Comparison of ENCODE assay signal across 8 mouse cellular contexts in genomic region chr4:107889731-107890432, GRCm38 (mm10). TPM values are rescaled to one million over a fixed set of nuclear protein-coding genes. Genes with fewer than 3 reads are reported as not detected.
DNase-seq lines count a peak whose midpoint lies in the region; ATAC-seq and TF ChIP-seq lines count a peak whose summit lies in the region.

Gene 0610037L13Rik (plus strand): TSS chr4:107889813.

- ATAC-seq in cerebellum, adult (ENCODE audit: insufficient number of reproducible peaks, low FRiP score, low TSS enrichment) = peak; percentile 94
- ATAC-seq in forebrain, embryonic 13.5 days = peak; percentile 96
- ATAC-seq in liver, postnatal 0 days = peak; percentile 96
- ATAC-seq in neural tube, embryonic 14.5 days (ENCODE audit: low read depth) = peak; percentile 94

- under 1% methylated on average over 46 of the region's 48 CpGs for whole genome bisulfite sequencing in forebrain, embryonic 13.5 days
- WGBS in large intestine, adult 2 months = under 1% methylated on average over 48 of the region's 48 CpGs
- under 1% methylated on average over 41 of the region's 48 CpGs for WGBS in liver, postnatal 0 days (ENCODE audit: insufficient replicate concordance)
- under 1% methylated on average over 48 of the region's 48 CpGs for WGBS in neural tube, embryonic 14.5 days

- H3K4me1 ChIP-seq in ES-Bruce4 (ENCODE audit: control insufficient read depth, insufficient read depth, low read length) = peaks cover 2% of the 10 kb centered on the region
- peaks cover 15% of the 10 kb centered on the region for H3K4me1 ChIP-seq in forebrain, embryonic 13.5 days
- H3K4me1 ChIP-seq in liver, postnatal 0 days (ENCODE audit: insufficient read depth) = peaks cover 12% of the 10 kb centered on the region
- no peaks in the 10 kb centered on the region for H3K4me1 ChIP-seq in neural tube, embryonic 14.5 days (ENCODE audit: control insufficient read depth, insufficient read depth, low read length)

- H3K4me3 ChIP-seq in ES-Bruce4 (ENCODE audit: low read depth, low read length) = peak within 1 kb of the TSS; percentile 88
- peak within 1 kb of the TSS; percentile 55 for H3K4me3 ChIP-seq in forebrain, embryonic 13.5 days
- H3K4me3 ChIP-seq in liver, postnatal 0 days (ENCODE audit: low read depth, low read length) = peak within 1 kb of the TSS; percentile 61
- peak within 1 kb of the TSS; percentile 42 for H3K4me3 ChIP-seq in neural tube, embryonic 14.5 days (ENCODE audit: low read depth, low read length)

- H3K27me3 ChIP-seq in ES-Bruce4 (ENCODE audit: control insufficient read depth, insufficient read depth, low read length, poor library complexity, severe bottlenecking) = no peaks in the 10 kb centered on the region
- no peaks in the 10 kb centered on the region for H3K27me3 ChIP-seq in forebrain, embryonic 13.5 days
- no peaks in the 10 kb centered on the region for H3K27me3 ChIP-seq in liver, postnatal 0 days (ENCODE audit: insufficient read depth, low read length)
- no peaks in the 10 kb centered on the region for H3K27me3 ChIP-seq in neural tube, embryonic 14.5 days (ENCODE audit: control insufficient read depth, insufficient read depth, low read length)

- H3K4me2 ChIP-seq in forebrain, embryonic 13.5 days = peak within 1 kb of the TSS; percentile 86
- H3K4me2 ChIP-seq in liver, postnatal 0 days (ENCODE audit: low read depth, low read length) = peak within 1 kb of the TSS; percentile 81
- H3K4me2 ChIP-seq in neural tube, embryonic 14.5 days (ENCODE audit: low read depth, low read length) = peak within 1 kb of the TSS; percentile 80

- H3K27ac ChIP-seq in ES-Bruce4 (ENCODE audit: insufficient read depth, low read length) = peak within 1 kb of the TSS; percentile 62
- H3K27ac ChIP-seq in forebrain, embryonic 13.5 days = peak within 1 kb of the TSS; percentile 91
- peak within 1 kb of the TSS; percentile 60 for H3K27ac ChIP-seq in liver, postnatal 0 days (ENCODE audit: low read depth)
- H3K27ac ChIP-seq in neural tube, embryonic 14.5 days (ENCODE audit: low read depth, low read length) = peak within 1 kb of the TSS; percentile 92

- peaks cover 20% of the 10 kb centered on the region for H3K36me3 ChIP-seq in ES-Bruce4 (ENCODE audit: control insufficient read depth, insufficient read depth, low read length, poor library complexity, severe bottlenecking)
- peaks cover 54% of the 10 kb centered on the region for H3K36me3 ChIP-seq in forebrain, embryonic 13.5 days (ENCODE audit: poor library complexity, severe bottlenecking)
- peaks cover 36% of the 10 kb centered on the region for H3K36me3 ChIP-seq in liver, postnatal 0 days (replicated peaks; ENCODE audit: insufficient read depth, low read length)
- H3K36me3 ChIP-seq in neural tube, embryonic 14.5 days (ENCODE audit: control insufficient read depth, insufficient read depth, low read length) = peaks cover 29% of the 10 kb centered on the region

- peak within 1 kb of the TSS; percentile 72 for H3K9ac ChIP-seq in ES-Bruce4 (ENCODE audit: low read depth, poor library complexity, severe bottlenecking)
- peak within 1 kb of the TSS; percentile 76 for H3K9ac ChIP-seq in forebrain, embryonic 13.5 days
- H3K9ac ChIP-seq in liver, postnatal 0 days (replicated peaks) = peak within 1 kb of the TSS; percentile 44
- peak within 1 kb of the TSS; percentile 58 for H3K9ac ChIP-seq in neural tube, embryonic 14.5 days (replicated peaks; ENCODE audit: low read depth, low read length)

- TF ChIP-seq POLR2A in ES-Bruce4 (IDR thresholded peaks at IDR 0.05; ENCODE audit: insufficient read depth, low read length) = peak; percentile 75

- intact Hi-C loops in heart, postnatal 10 days (cut with DNase I) = loop anchor here (5.0 kb wide), 1 partner anchor 182 kb away; no protein-coding TSS in a partner anchor

- TF ChIP-seq EP300 in ES-Bruce4 (IDR thresholded peaks at IDR 0.05; ENCODE audit: insufficient read depth, low read depth, low read length) = 0 out of 2 replicates have a peak, but pooled peaks have one; percentile 61
- no peak; the same call in 1 of the 2 replicates for TF ChIP-seq EP300 in liver, postnatal 0 days (IDR thresholded peaks at IDR 0.05; ENCODE audit: low read depth)

- DNase-seq in heart, postnatal 10 days = peak; percentile 94 to 96
- DNase-seq in large intestine, adult 2 months (ENCODE audit: low read depth, low spot score) = peak; percentile 90
- DNase-seq in liver, postnatal 0 days = peak; percentile 94
- peak; percentile 96 for DNase-seq in testis, postnatal 10 days (ENCODE audit: low spot score)

- no peaks in the 10 kb centered on the region for H3K9me3 ChIP-seq in ES-Bruce4 (replicated peaks; ENCODE audit: control insufficient read depth, insufficient read depth, low read length, poor library complexity, severe bottlenecking)
- no peaks in the 10 kb centered on the region for H3K9me3 ChIP-seq in forebrain, embryonic 13.5 days (replicated peaks)
- H3K9me3 ChIP-seq in liver, postnatal 0 days (ENCODE audit: low read length) = no peaks in the 10 kb centered on the region
- no peaks in the 10 kb centered on the region for H3K9me3 ChIP-seq in neural tube, embryonic 14.5 days (ENCODE audit: control insufficient read depth, low read length)

- TF ChIP-seq CTCF in ES-Bruce4 (IDR thresholded peaks at IDR 0.05; ENCODE audit: low read depth, low read length) = no peak
- no peak for TF ChIP-seq CTCF in liver, postnatal 0 days (IDR thresholded peaks at IDR 0.05; ENCODE audit: low read depth)

RNA-seq across cellular contexts. Expression of gene 0610037L13Rik, which starts in this region (rescaled TPM):
- polyA plus RNA-seq in ES-Bruce4 (2011; ENCODE audit: insufficient read depth, insufficient read length, low read depth, missing spikeins) = 71.3 and 71.8 TPM in 2 replicates
- polyA plus RNA-seq in forebrain, embryonic 13.5 days (2015; fragmentation: Nextera tagmentation; extraction: Ambion mirVana) = 116 and 118 TPM in 2 replicates
- 10 to 100 TPM; 67.2 to 70.7 TPM for total RNA-seq in heart, postnatal 10 days (2021)
- 24.4 and 27.5 TPM in 2 replicates for polyA plus RNA-seq in large intestine, adult 2 months (2012; rRNA removed)
- polyA plus RNA-seq in liver, postnatal 0 days (2015; fragmentation: Nextera tagmentation; extraction: Ambion mirVana) = 44.4 and 45.8 TPM in 2 replicates
- 82.6 and 91.7 TPM in 2 replicates for polyA plus RNA-seq in neural tube, embryonic 14.5 days (2014; fragmentation: Nextera tagmentation; extraction: Ambion mirVana)

Comparison
In these comparisons a context has a peak if more than half of its experiments do, and no peak if none do; other contexts are left out.
1. Peak in every context shown above with its lines: DNase-seq, ATAC-seq, H3K4me3 ChIP-seq and H3K27ac ChIP-seq.